Mouse (Mus musculus) small intestine, adult 2 months (tissue): ENCODE results near the gene Rap1gap.

Experiments used
- CTCF ChIP-seq: fragments of 200-500 bp; IDR thresholded peaks from 2 replicates; pipeline ENCODE4 v1.5.1; 2012; ENCODE audit warnings: low read depth, mild to moderate bottlenecking, control low read depth, inconsistent platforms, low read length, moderate library complexity, mixed read lengths; ENCODE audit not compliant: insufficient replicate concordance, insufficient read length; ENCODE audit errors: extremely low read depth
- POLR2A ChIP-seq: fragments of 200-500 bp; IDR thresholded peaks from 2 replicates; pipeline ENCODE4 v1.6.1; 2012; ENCODE audit warnings: low read depth, mild to moderate bottlenecking, control low read depth, inconsistent platforms, low read length, moderate library complexity

GRCm38 (mm10) chr4:137657674-137658073 lies 6.9 kb upstream of the Rap1gap start:
- TF ChIP-seq POLR2A (no peak), CTCF (no peak)
